ENCODE assay signal across 11 mouse cellular contexts in genomic region chr4:55207749-55208385, GRCm38 (mm10).
DNase-seq lines count a peak whose midpoint lies in the region; ATAC-seq and TF ChIP-seq lines count a peak whose summit lies in the region.
"Had no signal": no experiment of that assay in that cellular context is flagged by ENCODE, and none has a peak within 500 bp of the region (broad histone marks: within the 10 kb centered on the region; RNA-seq: fewer than 3 reads in every experiment).

No protein-coding gene starts in this region.

- H3K36me3 ChIP-seq in midbrain, embryonic 10.5 days = no peaks in the 10 kb centered on the region
- H3K36me3 ChIP-seq in midbrain, postnatal 0 days (ENCODE audit: insufficient read depth, low read length) = no peaks in the 10 kb centered on the region
- H3K36me3 ChIP-seq in forebrain, embryonic 16.5 days (ENCODE audit: control insufficient read depth, insufficient read depth) = no peaks in the 10 kb centered on the region
- H3K36me3 ChIP-seq in neural tube, embryonic 12.5 days = no peaks in the 10 kb centered on the region
- H3K36me3 ChIP-seq: stomach, embryonic 15.5 days had no signal

- peak overlapping the region; percentile 37; the same call in 1 of the 2 replicates for H3K4me3 ChIP-seq in midbrain, embryonic 10.5 days
- H3K4me3 ChIP-seq in midbrain, postnatal 0 days (ENCODE audit: low read depth, low read length) = no peak overlapping the region
- H3K4me3 ChIP-seq in forebrain, embryonic 16.5 days (replicated peaks; ENCODE audit: low read length) = no peak overlapping the region
- no peak overlapping the region for H3K4me3 ChIP-seq in neural tube, embryonic 12.5 days
- H3K4me3 ChIP-seq: stomach, embryonic 15.5 days had no signal

- no peak for ATAC-seq in midbrain, postnatal 0 days (ENCODE audit: low FRiP score)
- peak; percentile 44 for ATAC-seq in forebrain, embryonic 16.5 days
- ATAC-seq in neural tube, embryonic 12.5 days (ENCODE audit: low FRiP score, low read depth) = no peak
- no peak for ATAC-seq in granulocyte monocyte progenitor cell, adult 5-6 weeks (replicated peaks; ENCODE audit: poor library complexity, severe bottlenecking)

- peaks cover 48% of the 10 kb centered on the region for H3K27me3 ChIP-seq in midbrain, embryonic 10.5 days (ENCODE audit: low read depth, poor library complexity, severe bottlenecking)
- H3K27me3 ChIP-seq in midbrain, postnatal 0 days (ENCODE audit: insufficient read depth, low read length) = no peaks in the 10 kb centered on the region
- no peaks in the 10 kb centered on the region for H3K27me3 ChIP-seq in forebrain, embryonic 16.5 days (replicated peaks; ENCODE audit: control insufficient read depth, insufficient read depth, low read length)
- H3K27me3 ChIP-seq in neural tube, embryonic 12.5 days (replicated peaks) = no peaks in the 10 kb centered on the region
- H3K27me3 ChIP-seq: stomach, embryonic 15.5 days had no signal

- WGBS in midbrain, embryonic 10.5 days = 26% methylated on average over 13 of the region's 13 CpGs
- 27% methylated on average over 13 of the region's 13 CpGs for WGBS in midbrain, postnatal 0 days
- 18% methylated on average over 13 of the region's 13 CpGs for WGBS in forebrain, embryonic 16.5 days
- WGBS in neural tube, embryonic 12.5 days = 32% methylated on average over 13 of the region's 13 CpGs

- H3K4me2 ChIP-seq in midbrain, postnatal 0 days (ENCODE audit: low read depth, low read length, poor library complexity, severe bottlenecking) = no peak overlapping the region
- peak overlapping the region; percentile 32; the same call in 1 of the 2 replicates for H3K4me2 ChIP-seq in forebrain, embryonic 16.5 days (ENCODE audit: low read length)
- H3K4me2 ChIP-seq in neural tube, embryonic 12.5 days (replicated peaks) = peak overlapping the region; percentile 48
- H3K4me2 ChIP-seq: stomach, embryonic 15.5 days had no signal

- H3K9ac ChIP-seq in midbrain, postnatal 0 days (replicated peaks; ENCODE audit: low read length, poor library complexity, severe bottlenecking) = no peak overlapping the region
- no peak overlapping the region for H3K9ac ChIP-seq in forebrain, embryonic 16.5 days (replicated peaks; ENCODE audit: low read depth, low read length)
- H3K9ac ChIP-seq in neural tube, embryonic 12.5 days = no peak overlapping the region
- H3K9ac ChIP-seq: stomach, embryonic 15.5 days had no signal

- peak overlapping the region; percentile 89 for H3K27ac ChIP-seq in midbrain, embryonic 10.5 days (replicated peaks)
- H3K27ac ChIP-seq in midbrain, postnatal 0 days (ENCODE audit: low read depth, low read length) = no peak overlapping the region
- no peak overlapping the region for H3K27ac ChIP-seq in forebrain, embryonic 16.5 days (ENCODE audit: low read length)
- no peak overlapping the region for H3K27ac ChIP-seq in neural tube, embryonic 12.5 days
- H3K27ac ChIP-seq: stomach, embryonic 15.5 days had no signal

- no peak for TF ChIP-seq CTCF in midbrain, postnatal 0 days (IDR thresholded peaks at IDR 0.05)

- DNase-seq in embryo, embryonic 9.5 days (ENCODE audit: extremely low spot score) = peak; percentile 45
- no peak for DNase-seq in embryo, embryonic 11 days
- peak; percentile 56 for DNase-seq in midbrain, embryonic 10.5 days (ENCODE audit: low spot score)
- DNase-seq in midbrain, postnatal 0 days (ENCODE audit: low spot score) = no peak
- no peak for DNase-seq in cerebellum, postnatal 36 days
- DNase-seq: cerebellum, adult 11-12 months; kidney, adult 8-10 months had no signal

- peaks cover 47% of the 10 kb centered on the region for H3K4me1 ChIP-seq in midbrain, embryonic 10.5 days
- 0 out of 2 replicates have a peak, but pooled peaks cover 9% of the 10 kb centered on the region for H3K4me1 ChIP-seq in midbrain, postnatal 0 days (ENCODE audit: insufficient read depth, low read length)
- peaks cover 19% of the 10 kb centered on the region for H3K4me1 ChIP-seq in forebrain, embryonic 16.5 days (replicated peaks; ENCODE audit: control insufficient read depth, insufficient read depth, low read length)
- H3K4me1 ChIP-seq in neural tube, embryonic 12.5 days = peaks cover 13% of the 10 kb centered on the region

- H3K9me3 ChIP-seq in midbrain, embryonic 10.5 days (replicated peaks) = no peaks in the 10 kb centered on the region
- no peaks in the 10 kb centered on the region for H3K9me3 ChIP-seq in midbrain, postnatal 0 days (ENCODE audit: low read length)
- no peaks in the 10 kb centered on the region for H3K9me3 ChIP-seq in forebrain, embryonic 16.5 days (ENCODE audit: control insufficient read depth, low read length)
- H3K9me3 ChIP-seq in neural tube, embryonic 12.5 days = no peaks in the 10 kb centered on the region
- H3K9me3 ChIP-seq: stomach, embryonic 15.5 days had no signal

Comparison
In these comparisons a context has a peak if more than half of its experiments do, and no peak if none do; other contexts are left out.
1. DNase-seq: peak in embryo, embryonic 9.5 days (single experiment) and midbrain, embryonic 10.5 days (single experiment); none in embryo, embryonic 11 days (single experiment), midbrain, postnatal 0 days (single experiment) and cerebellum, postnatal 36 days (0 of 2).